Mouse (Mus musculus) G1E (cell line): ENCODE measurements around the gene Cenpb. TPM values are rescaled to one million over a fixed set of nuclear protein-coding genes. Genes with fewer than 3 reads are reported as not detected.

Experiments
- ATAC-seq: 2 replicates; pipeline ENCODE4 v1.8.0; 2016; ENCODE audit warnings: mild to moderate bottlenecking; ENCODE audit not compliant: insufficient number of reproducible peaks, poor library complexity, low FRiP score, severe bottlenecking; ENCODE audit errors: extremely low read depth
- DNase-seq: peaks from one replicate; pipeline ENCODE4 v3.0.0; 2012; ENCODE audit warnings: low spot score
- H3K27me3 ChIP-seq: 2 replicates; pipeline ENCODE4 v1.6.1; 2012; ENCODE audit warnings: mild to moderate bottlenecking, low read length, inconsistent platforms; ENCODE audit not compliant: insufficient read depth
- H3K36me3 ChIP-seq: replicated peaks from 2 replicates; pipeline ENCODE3; 2012; ENCODE audit warnings: mild to moderate bottlenecking, inconsistent platforms
- H3K4me1 ChIP-seq: 2 replicates; pipeline ENCODE4 v1.6.1; 2012; ENCODE audit warnings: low read depth, low read length, inconsistent platforms, mixed read lengths; ENCODE audit not compliant: insufficient read depth
- H3K4me3 ChIP-seq: 2 replicates; pipeline ENCODE4 v1.5.1; 2012; ENCODE audit warnings: low read depth, mild to moderate bottlenecking, inconsistent platforms, low read length, moderate library complexity, mixed read lengths
- H3K9me3 ChIP-seq: replicated peaks from 2 replicates; pipeline ENCODE4 v1.6.1; 2012; ENCODE audit warnings: inconsistent platforms
- CTCF ChIP-seq: IDR thresholded peaks from 2 replicates; pipeline ENCODE4 v1.5.1; 2012; ENCODE audit warnings: low read depth, low read length, inconsistent platforms, mixed read lengths
- GATA1 ChIP-seq: IDR thresholded peaks from 2 replicates; pipeline ENCODE4 v1.6.1; 2012; ENCODE audit warnings: borderline replicate concordance, low read length, inconsistent platforms, mixed read lengths
- GATA2 ChIP-seq: IDR thresholded peaks from 2 replicates; pipeline ENCODE4 v1.6.1; 2012; ENCODE audit warnings: low read depth, low read length, inconsistent platforms, borderline replicate concordance
- POLR2AphosphoS5 ChIP-seq: IDR thresholded peaks from 2 replicates; pipeline ENCODE4 v1.6.1; 2012; ENCODE audit warnings: low read depth, low read length, inconsistent platforms; ENCODE audit not compliant: insufficient replicate concordance
- TAL1 ChIP-seq: conservative IDR thresholded peaks from 2 replicates; pipeline ENCODE4 v1.6.1; 2012; ENCODE audit warnings: low read depth, low read length, inconsistent platforms, mixed read lengths
- polyA plus RNA-seq: library from polyadenylated mRNA; stranded (reverse); fragments of >175 nt; gene quantifications from 2 replicates; pipeline ENCODE4 v1.2.3, GENCODE M21; 2012
- total RNA-seq, 2 experiments: library from RNA; stranded (forward) in 1 of 2; stranded (reverse) in 1 of 2; fragments of 200-1000 nt in 1 of 2; fragments of >200 nt in 1 of 2; fragmentation: Nextera tagmentation in 1 of 2; gene quantifications; 2 replicates each; pipeline ENCODE4 v1.2.3; 2014 to 2017

The Cenpb gene
- total and polyA plus RNA-seq, 3 experiments: 5.6 to 29.5 (median 7.4) TPM

- Histone ChIP-seq H3K4me3 (no peak overlapping the region), H3K27me3 (peaks cover 26% of the 10 kb centered on the region), H3K4me1 (peaks cover 17% of the 10 kb centered on the region), H3K36me3 (peaks cover 10% of the 10 kb centered on the region), H3K9me3 (0 out of 2 replicates have a peak, but pooled peaks cover 4% of the 10 kb centered on the region)
- DNase-seq (no peak), ATAC-seq (no peak)
- TF ChIP-seq CTCF (no peak), GATA2 (no peak), TAL1 (no peak), POLR2AphosphoS5 (no peak), GATA1 (no peak)
Observed at GRCm38 (mm10) chr2:131171401-131172104, 8.3 kb downstream of the Cenpb start.

- peaks cover 26% of the 10 kb centered on the region for H3K27me3 ChIP-seq
- H3K4me1 ChIP-seq: peaks cover 14% of the 10 kb centered on the region
- TF ChIP-seq POLR2AphosphoS5 (no peak), TAL1 (no peak), GATA2 (no peak)
- ATAC-seq: no peak
- peaks cover 5% of the 10 kb centered on the region for H3K36me3 ChIP-seq
- no peak for DNase-seq
- 0 out of 2 replicates have a peak, but pooled peaks cover 4% of the 10 kb centered on the region for H3K9me3 ChIP-seq
- H3K4me3 ChIP-seq: no peak overlapping the region
Observed at GRCm38 (mm10) chr2:131170936-131171335, 8.9 kb downstream of the Cenpb start.

- DNase-seq: no peak
- no peak for ATAC-seq
- peaks cover 32% of the 10 kb centered on the region for H3K27me3 ChIP-seq
- H3K4me1 ChIP-seq: peaks cover 7% of the 10 kb centered on the region; the same call in 1 of the 2 replicates
- 0 out of 2 replicates have a peak, but pooled peaks cover 4% of the 10 kb centered on the region for H3K9me3 ChIP-seq
- TF ChIP-seq POLR2AphosphoS5: no peak
- no peak overlapping the region for H3K4me3 ChIP-seq
- peaks cover 3% of the 10 kb centered on the region for H3K36me3 ChIP-seq
Observed at GRCm38 (mm10) chr2:131168914-131169313, 11.0 kb downstream of the Cenpb start.

GRCm38 (mm10) chr2:131167984-131168383, 11.9 kb downstream of the Cenpb start:
- Histone ChIP-seq H3K4me3 (no peak overlapping the region), H3K27me3 (peaks cover 34% of the 10 kb centered on the region), H3K9me3 (0 out of 2 replicates have a peak, but pooled peaks cover 4% of the 10 kb centered on the region), H3K36me3 (peaks cover 3% of the 10 kb centered on the region), H3K4me1 (peaks cover 7% of the 10 kb centered on the region; the same call in 1 of the 2 replicates)
- no peak for ATAC-seq
- no peak for TF ChIP-seq POLR2AphosphoS5
- TF ChIP-seq CTCF: no peak
- TF ChIP-seq GATA2: no peak
- TF ChIP-seq GATA1: no peak
- no peak for TF ChIP-seq TAL1
- no peak for DNase-seq

- ATAC-seq: no peak
- DNase-seq: no peak
- Histone ChIP-seq H3K27me3 (peaks cover 18% of the 10 kb centered on the region), H3K4me1 (peaks cover under 1% of the 10 kb centered on the region; the same call in 1 of the 2 replicates), H3K9me3 (0 out of 2 replicates have a peak, but pooled peaks cover 4% of the 10 kb centered on the region), H3K4me3 (no peak overlapping the region), H3K36me3 (no peaks in the 10 kb centered on the region)
- TF ChIP-seq CTCF: no peak
- TF ChIP-seq GATA2: no peak
- TF ChIP-seq GATA1: no peak
- no peak for TF ChIP-seq TAL1
- TF ChIP-seq POLR2AphosphoS5: no peak
Observed at GRCm38 (mm10) chr2:131166172-131166571, 13.7 kb downstream of the Cenpb start.

GRCm38 (mm10) chr2:131163924-131164323, 15.9 kb downstream of the Cenpb start:
- ATAC-seq: no peak

More at GRCm38 (mm10) chr2:131163924-131164323, 15.9 kb downstream of the Cenpb start:
- Histone ChIP-seq H3K36me3 (no peaks in the 10 kb centered on the region), H3K27me3 (peaks cover 8% of the 10 kb centered on the region), H3K4me3 (no peak overlapping the region), H3K4me1 (peaks cover 21% of the 10 kb centered on the region), H3K9me3 (0 out of 2 replicates have a peak, but pooled peaks cover 4% of the 10 kb centered on the region)
- no peak for DNase-seq
- no peak for TF ChIP-seq CTCF
